Mouse (Mus musculus) ES-E14 (cell line): ENCODE results near the gene Slc5a4b. TPM values are rescaled to one million over a fixed set of nuclear protein-coding genes. Genes with fewer than 3 reads are reported as not detected.
A peak's percentile ranks its signal among the peaks of the same experiment; 100 is the strongest.

ENCODE experiments used
- DNase-seq: peaks from one replicate; pipeline ENCODE4 v3.0.0-alpha.2; 2013; ENCODE audit warnings: low read depth, low spot score
- H3K27ac ChIP-seq: 2 replicates; pipeline ENCODE4 v1.5.1; 2012; ENCODE audit warnings: low read depth, mild to moderate bottlenecking, low read length, moderate library complexity, mixed read lengths; ENCODE audit not compliant: poor library complexity, insufficient read depth, severe bottlenecking
- H3K36me3 ChIP-seq: 2 replicates; pipeline ENCODE4 v1.6.1; 2012; ENCODE audit warnings: mild to moderate bottlenecking, low read length, moderate library complexity, mixed read lengths; ENCODE audit not compliant: control insufficient read depth, poor library complexity, insufficient read depth, severe bottlenecking
- H3K4me1 ChIP-seq, 2 experiments: fragments of 150-350 bp in 1 of 2; sonication (generic) in 1 of 2; 2 replicates each; pipeline ENCODE4 v1.6.1; 2012; ENCODE audit warnings: low read length in 2 of 2, mild to moderate bottlenecking in 1 of 2, mixed read lengths in 1 of 2; ENCODE audit not compliant: control insufficient read depth in 2 of 2, insufficient read depth in 2 of 2, poor library complexity in 1 of 2
- H3K4me3 ChIP-seq, 2 experiments: fragments of 150-350 bp in 1 of 2; sonication (generic) in 1 of 2; 2 replicates each; pipeline ENCODE4 v1.5.1; 2012; ENCODE audit warnings: low read length in 2 of 2, low read depth in 1 of 2, mild to moderate bottlenecking in 1 of 2, mixed read lengths in 1 of 2; ENCODE audit not compliant: insufficient read depth in 1 of 2, poor library complexity in 1 of 2, severe bottlenecking in 1 of 2
- H3K9ac ChIP-seq: 2 replicates; pipeline ENCODE4 v1.6.1; 2012; ENCODE audit warnings: low read depth, mild to moderate bottlenecking, low read length, mixed read lengths; ENCODE audit not compliant: poor library complexity, insufficient read depth, severe bottlenecking
- H3K9me3 ChIP-seq: fragments of 150-350 bp; sonication (generic); 2 replicates; pipeline ENCODE4 v1.6.1; 2012; ENCODE audit warnings: low read depth, mild to moderate bottlenecking, low read length; ENCODE audit not compliant: control insufficient read depth, insufficient read depth
- CHD2 ChIP-seq: IDR thresholded peaks from 2 replicates; pipeline ENCODE4 v1.6.1; 2014; ENCODE audit warnings: mild to moderate bottlenecking, low read depth, low read length, inconsistent platforms
- HCFC1 ChIP-seq: IDR thresholded peaks from 2 replicates; pipeline ENCODE4 v1.6.1; 2012; ENCODE audit warnings: low read length, inconsistent platforms, borderline replicate concordance; ENCODE audit not compliant: insufficient read depth
- MAFK ChIP-seq: IDR thresholded peaks from 2 replicates; pipeline ENCODE4 v1.6.1; 2014; ENCODE audit warnings: mild to moderate bottlenecking, low read depth, low read length, inconsistent platforms; ENCODE audit not compliant: insufficient read depth
- ZC3H11A ChIP-seq: IDR thresholded peaks from 2 replicates; pipeline ENCODE4 v1.6.1; 2012; ENCODE audit warnings: low read depth, mild to moderate bottlenecking, inconsistent platforms, low read length, borderline replicate concordance
- ZNF384 ChIP-seq: IDR thresholded peaks from 2 replicates; pipeline ENCODE4 v1.6.1; 2012; ENCODE audit warnings: low read depth, low read length, inconsistent platforms
- in situ Hi-C, 2 experiments: fragments of 600-800 bp; cut with MboI; formaldehyde crosslinking; loops; one replicate each; pipeline ENCODE4 v1.15.1; 2025; ENCODE audit warnings: low sequenced_read_pairs in 2 of 2, inconsistent platforms in 1 of 2; ENCODE audit not compliant: unreplicated experiment in 2 of 2
- total RNA-seq: library from RNA; depleted of rRNA; stranded (reverse); fragments of 300-350 nt; gene quantifications from 2 replicates; pipeline ENCODE4 v1.2.3, GENCODE M21; 2012

Slc5a4b gene
- total RNA-seq, 1 experiment, result 7.1 TPM

- TF ChIP-seq ZNF384 (no peak), HCFC1 (no peak), ZC3H11A (no peak), MAFK (no peak), CHD2 (no peak)
- in situ Hi-C loops, result no loop called here
- H3K4me1 ChIP-seq, result peaks cover 4 to 25% of the 10 kb centered on the region in 2 experiments
- H3K4me3 ChIP-seq, result no peak overlapping the region
- H3K36me3 ChIP-seq, result peaks cover 5% of the 10 kb centered on the region; the same call in 1 of the 2 replicates
- no peaks in the 10 kb centered on the region for H3K9me3 ChIP-seq
- DNase-seq, result no peak
- peak overlapping the region; percentile 49; the same call in 1 of the 2 replicates for H3K27ac ChIP-seq
- H3K9ac ChIP-seq, result no peak overlapping the region
These were observed 63.4 kb downstream of the Slc5a4b start for GRCm38 (mm10) chr10:76047182-76047869.

- in situ Hi-C loops, result no loop called here
- peaks cover 8% of the 10 kb centered on the region; the same call in 1 of the 2 replicates for H3K36me3 ChIP-seq
- TF ChIP-seq ZC3H11A (no peak), MAFK (no peak), ZNF384 (no peak), HCFC1 (no peak)
- DNase-seq, result no peak
- no peak overlapping the region; the same call in 1 of the 2 replicates for H3K27ac ChIP-seq
- no peak overlapping the region for H3K4me3 ChIP-seq
- no peak overlapping the region for H3K9ac ChIP-seq
- no peaks in the 10 kb centered on the region for H3K9me3 ChIP-seq
- peaks cover 4 to 25% of the 10 kb centered on the region in 2 experiments for H3K4me1 ChIP-seq
These were observed 64.0 kb downstream of the Slc5a4b start for GRCm38 (mm10) chr10:76046754-76047153.

- Histone ChIP-seq H3K36me3 (peaks cover 16% of the 10 kb centered on the region), H3K4me3 (no peak overlapping the region), H3K9me3 (no peaks in the 10 kb centered on the region), H3K27ac (peak overlapping the region; percentile 85; the same call in 1 of the 2 replicates), H3K4me1 (peaks cover 4 to 27% of the 10 kb centered on the region in 2 experiments), H3K9ac (peak overlapping the region; percentile 38; the same call in 1 of the 2 replicates)
- 0 out of 2 replicates have a peak, but pooled peaks have one; percentile 46 for TF ChIP-seq CHD2
- TF ChIP-seq MAFK, result no peak
- in situ Hi-C loops, result no loop called here
- no peak for DNase-seq
These were observed 65.4 kb downstream of the Slc5a4b start for GRCm38 (mm10) chr10:76045343-76045742.

- Histone ChIP-seq H3K9me3 (no peaks in the 10 kb centered on the region), H3K4me1 (peaks cover 7 to 11% of the 10 kb centered on the region in 2 experiments), H3K27ac (peak overlapping the region; percentile 38; the same call in 1 of the 2 replicates), H3K4me3 (peak overlapping the region in 1 of 2 experiments; percentile 30; a peak in 1 of 4 replicates), H3K9ac (peak overlapping the region; percentile 15; the same call in 1 of the 2 replicates), H3K36me3 (peaks cover 34% of the 10 kb centered on the region)
- in situ Hi-C loops, result no loop called here
- TF ChIP-seq HCFC1 (no peak), MAFK (no peak), ZC3H11A (no peak), ZNF384 (no peak), CHD2 (no peak)
- DNase-seq, result no peak
These were observed 73.8 kb downstream of the Slc5a4b start for GRCm38 (mm10) chr10:76036962-76037361.
